Mouse (Mus musculus): Measurements from ENCODE around the gene Rin1. TPM values are rescaled to one million over a fixed set of nuclear protein-coding genes. Genes with fewer than 3 reads are reported as not detected.
A peak's percentile ranks its signal among the peaks of the same experiment; 100 is the strongest.

Gene Rin1
- polyA plus RNA-seq, 1 experiment from 2014 or later: 0.50 TPM

- Histone ChIP-seq H3K9ac (no peak overlapping the region), H3K4me3 (no peak overlapping the region), H3K27me3 (replicated peaks) (peaks cover 36% of the 10 kb centered on the region), H3K27ac (no peak overlapping the region), H3K9me3 (replicated peaks) (no peaks in the 10 kb centered on the region), H3K4me2 (no peak overlapping the region), H3K4me1 (peaks cover 19% of the 10 kb centered on the region), H3K36me3 (peaks cover 52% of the 10 kb centered on the region)
- ATAC-seq: no peak
- 80% methylated on average over 14 of the region's 14 CpGs for WGBS (ENCODE audit: insufficient replicate concordance)
These were observed 1.9 kb upstream of the Rin1 start for GRCm38 (mm10) chr19:5048138-5049056.

- Histone ChIP-seq H3K27me3 (replicated peaks) (peaks cover 40% of the 10 kb centered on the region), H3K4me1 (peaks cover 19% of the 10 kb centered on the region), H3K9ac (no peak overlapping the region), H3K4me2 (no peak overlapping the region), H3K36me3 (peaks cover 45% of the 10 kb centered on the region), H3K4me3 (no peak overlapping the region), H3K27ac (no peak overlapping the region), H3K9me3 (replicated peaks) (no peaks in the 10 kb centered on the region)
- ATAC-seq: no peak
- 76% methylated on average over 6 of the region's 6 CpGs for WGBS (ENCODE audit: insufficient replicate concordance)
These were observed 956 bp upstream of the Rin1 start for GRCm38 (mm10) chr19:5049325-5049724.

- WGBS (ENCODE audit: insufficient replicate concordance): 14% methylated on average over 17 of the region's 17 CpGs
These were observed 750 bp downstream of the Rin1 start for GRCm38 (mm10) chr19:5051031-5051430.

GRCm38 (mm10) chr19:5051515-5051914 is 1.2 kb downstream of the Rin1 start:
- Histone ChIP-seq H3K9ac (no peak overlapping the region), H3K4me1 (peaks cover 22% of the 10 kb centered on the region), H3K4me2 (0 out of 2 replicates have a peak overlapping the region, but pooled peaks have one; percentile 40), H3K27ac (no peak overlapping the region), H3K9me3 (replicated peaks) (no peaks in the 10 kb centered on the region), H3K27me3 (replicated peaks) (peaks cover 56% of the 10 kb centered on the region), H3K36me3 (peaks cover 33% of the 10 kb centered on the region), H3K4me3 (no peak overlapping the region)
- 57% methylated on average over 3 of the region's 3 CpGs for WGBS (ENCODE audit: insufficient replicate concordance)
- no peak for ATAC-seq

More at GRCm38 (mm10) chr19:5051031-5051430, 750 bp downstream of the Rin1 start:
- H3K27ac ChIP-seq: no peak overlapping the region
- H3K4me2 ChIP-seq: peak overlapping the region; percentile 40
- H3K27me3 ChIP-seq (replicated peaks): peaks cover 56% of the 10 kb centered on the region
- ATAC-seq: 0 out of 2 replicates have a peak, but pooled peaks have one; percentile 10
- peaks cover 19% of the 10 kb centered on the region for H3K4me1 ChIP-seq
- H3K9ac ChIP-seq: no peak overlapping the region
- peaks cover 38% of the 10 kb centered on the region for H3K36me3 ChIP-seq
- no peaks in the 10 kb centered on the region for H3K9me3 ChIP-seq (replicated peaks)
- peak overlapping the region; percentile 12; the same call in 1 of the 2 replicates for H3K4me3 ChIP-seq

- 38% methylated on average over 25 of the region's 25 CpGs for WGBS (ENCODE audit: insufficient replicate concordance)
- Histone ChIP-seq H3K4me3 (no peak overlapping the region), H3K4me1 (peaks cover 28% of the 10 kb centered on the region), H3K9me3 (replicated peaks) (no peaks in the 10 kb centered on the region), H3K9ac (no peak overlapping the region), H3K27ac (no peak overlapping the region), H3K4me2 (no peak overlapping the region), H3K36me3 (peaks cover 26% of the 10 kb centered on the region), H3K27me3 (replicated peaks) (peaks cover 56% of the 10 kb centered on the region)
- no peak for ATAC-seq
These were observed 2.0 kb downstream of the Rin1 start for GRCm38 (mm10) chr19:5052166-5052822.

- no peak overlapping the region for H3K4me3 ChIP-seq
- H3K27ac ChIP-seq: no peak overlapping the region
- H3K4me1 ChIP-seq: peaks cover 31% of the 10 kb centered on the region
- 65% methylated on average over 17 of the region's 17 CpGs for WGBS (ENCODE audit: insufficient replicate concordance)
- H3K36me3 ChIP-seq: peaks cover 20% of the 10 kb centered on the region
- peaks cover 59% of the 10 kb centered on the region for H3K27me3 ChIP-seq (replicated peaks)
- H3K4me2 ChIP-seq: no peak overlapping the region
- no peak for ATAC-seq
- no peaks in the 10 kb centered on the region for H3K9me3 ChIP-seq (replicated peaks)
- no peak overlapping the region for H3K9ac ChIP-seq
These were observed 2.6 kb downstream of the Rin1 start for GRCm38 (mm10) chr19:5052853-5053252.

GRCm38 (mm10) chr19:5053909-5054308 is 3.6 kb downstream of the Rin1 start:
- H3K4me2 ChIP-seq: no peak overlapping the region
- H3K9ac ChIP-seq: no peak overlapping the region
- H3K4me3 ChIP-seq: no peak overlapping the region
- H3K4me1 ChIP-seq: peaks cover 42% of the 10 kb centered on the region
- no peaks in the 10 kb centered on the region for H3K9me3 ChIP-seq (replicated peaks)
- H3K27ac ChIP-seq: no peak overlapping the region
- H3K36me3 ChIP-seq: peaks cover 10% of the 10 kb centered on the region
- 27% methylated on average over 9 of the region's 9 CpGs for WGBS (ENCODE audit: insufficient replicate concordance)
- H3K27me3 ChIP-seq (replicated peaks): peaks cover 63% of the 10 kb centered on the region
- ATAC-seq: peak; percentile 20; the same call in 1 of the 2 replicates

- H3K4me3 ChIP-seq: no peak overlapping the region
- 18% methylated on average over 6 of the region's 6 CpGs for WGBS (ENCODE audit: insufficient replicate concordance)
- H3K27ac ChIP-seq: no peak overlapping the region
- no peaks in the 10 kb centered on the region for H3K9me3 ChIP-seq (replicated peaks)
- no peak for ATAC-seq
- H3K4me1 ChIP-seq: peaks cover 49% of the 10 kb centered on the region
- no peak overlapping the region for H3K4me2 ChIP-seq
- H3K27me3 ChIP-seq (replicated peaks): peaks cover 56% of the 10 kb centered on the region
- H3K36me3 ChIP-seq: no peaks in the 10 kb centered on the region
- H3K9ac ChIP-seq: no peak overlapping the region
These were observed 6.0 kb downstream of the Rin1 start for GRCm38 (mm10) chr19:5056251-5056650.

GRCm38 (mm10) chr19:5057876-5058775 is 7.8 kb downstream of the Rin1 start:
- no peak for ATAC-seq
- no peak overlapping the region for H3K27ac ChIP-seq
- H3K9me3 ChIP-seq (replicated peaks): no peaks in the 10 kb centered on the region
- peaks cover 54% of the 10 kb centered on the region for H3K4me1 ChIP-seq
- no peak overlapping the region for H3K4me3 ChIP-seq
- H3K9ac ChIP-seq: no peak overlapping the region
- H3K36me3 ChIP-seq: no peaks in the 10 kb centered on the region
- no peak overlapping the region for H3K4me2 ChIP-seq
- H3K27me3 ChIP-seq (replicated peaks): peaks cover 45% of the 10 kb centered on the region
- 26% methylated on average over 16 of the region's 16 CpGs for WGBS (ENCODE audit: insufficient replicate concordance)

GRCm38 (mm10) chr19:5058801-5059771 is 8.8 kb downstream of the Rin1 start:
- Histone ChIP-seq H3K27ac (peak overlapping the region; percentile 49), H3K36me3 (no peaks in the 10 kb centered on the region), H3K4me1 (peaks cover 54% of the 10 kb centered on the region), H3K4me3 (no peak overlapping the region), H3K4me2 (peak overlapping the region; percentile 4; the same call in 1 of the 2 replicates), H3K9ac (no peak overlapping the region), H3K9me3 (replicated peaks) (no peaks in the 10 kb centered on the region), H3K27me3 (replicated peaks) (peaks cover 38% of the 10 kb centered on the region)
- ATAC-seq: peak; percentile 44
- 19% methylated on average over 10 of the region's 10 CpGs for WGBS (ENCODE audit: insufficient replicate concordance)

Measured in liver, embryonic 12.5 days (tissue).